Mouse (Mus musculus) ovary, postnatal 36 days (tissue): ENCODE measurements around the gene Rapgef1.
"Not testable (repeated sequence)": the region's sequence is repeated elsewhere in the genome, so short reads cannot be mapped to it uniquely, and the experiment has no call there.

Source experiments
- DNase-seq: peaks from one replicate; pipeline ENCODE4 v3.0.0; 2022; ENCODE audit warnings: low spot score, mixed read lengths

The Rapgef1 gene

DNA sequence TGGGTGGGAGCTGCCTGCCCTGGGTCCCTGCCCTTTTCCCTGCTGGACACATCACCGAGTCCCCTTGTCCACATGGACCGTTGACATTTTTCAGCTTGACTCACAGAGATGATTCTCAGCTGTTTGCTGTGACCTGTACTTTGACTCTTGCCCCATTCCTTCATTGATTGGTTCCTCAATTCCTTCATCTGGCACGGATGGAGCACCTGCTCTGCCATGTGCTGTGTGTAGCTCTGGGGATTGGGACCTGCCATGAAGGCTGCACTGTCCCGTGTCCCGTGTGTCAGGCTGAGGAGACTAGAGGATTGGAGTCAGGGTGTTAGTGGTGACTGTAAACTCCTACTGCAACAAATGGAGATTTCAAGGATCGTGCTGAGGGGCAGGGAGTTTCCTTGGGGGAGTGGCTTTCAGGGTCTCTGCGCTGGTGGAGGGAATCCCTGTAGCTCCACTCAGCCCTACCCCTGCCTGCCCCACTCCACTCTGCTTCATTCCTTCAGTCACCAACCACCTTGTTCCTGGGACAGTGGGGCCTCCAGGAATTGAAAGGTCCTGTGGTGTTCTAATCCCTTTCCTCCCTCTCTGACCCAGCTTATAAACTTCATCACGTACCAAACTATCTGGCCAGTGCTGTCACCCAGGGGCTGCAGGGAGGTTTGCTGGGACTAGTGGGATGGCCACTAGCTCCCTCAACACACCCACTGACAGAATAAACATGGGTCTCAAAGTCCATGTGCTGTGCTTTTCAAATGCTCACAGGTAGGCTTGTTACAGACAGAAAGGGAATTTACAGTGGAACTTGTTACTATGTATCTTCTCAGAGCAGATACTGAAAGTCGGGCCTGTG is 3.9 kb downstream of the Rapgef1 start:
- no peak for DNase-seq

- DNase-seq, result no peak
These were observed 4.6 kb downstream of the Rapgef1 start for GRCm38 (mm10) chr2:29624091-29624608.

DNA sequence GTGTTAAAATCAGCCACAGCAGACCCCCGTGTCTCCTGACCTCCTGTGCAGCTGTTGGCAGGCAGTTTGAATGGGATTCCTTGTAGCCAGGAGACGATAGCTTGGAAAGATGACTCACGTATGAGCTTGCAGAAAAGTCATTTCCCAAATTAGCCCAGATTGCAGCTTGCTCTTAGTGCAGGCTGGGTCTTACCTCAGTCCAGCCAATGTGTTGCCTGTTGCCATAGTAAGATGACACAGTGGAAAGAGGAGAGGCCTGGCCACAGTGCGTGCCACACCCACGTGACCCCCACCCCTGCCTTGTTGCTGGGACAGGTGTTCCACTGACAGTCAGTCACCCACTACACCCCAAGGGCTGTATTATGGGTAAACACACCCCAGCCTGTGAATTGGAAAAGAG is 5.2 kb downstream of the Rapgef1 start:
- no peak for DNase-seq

DNA sequence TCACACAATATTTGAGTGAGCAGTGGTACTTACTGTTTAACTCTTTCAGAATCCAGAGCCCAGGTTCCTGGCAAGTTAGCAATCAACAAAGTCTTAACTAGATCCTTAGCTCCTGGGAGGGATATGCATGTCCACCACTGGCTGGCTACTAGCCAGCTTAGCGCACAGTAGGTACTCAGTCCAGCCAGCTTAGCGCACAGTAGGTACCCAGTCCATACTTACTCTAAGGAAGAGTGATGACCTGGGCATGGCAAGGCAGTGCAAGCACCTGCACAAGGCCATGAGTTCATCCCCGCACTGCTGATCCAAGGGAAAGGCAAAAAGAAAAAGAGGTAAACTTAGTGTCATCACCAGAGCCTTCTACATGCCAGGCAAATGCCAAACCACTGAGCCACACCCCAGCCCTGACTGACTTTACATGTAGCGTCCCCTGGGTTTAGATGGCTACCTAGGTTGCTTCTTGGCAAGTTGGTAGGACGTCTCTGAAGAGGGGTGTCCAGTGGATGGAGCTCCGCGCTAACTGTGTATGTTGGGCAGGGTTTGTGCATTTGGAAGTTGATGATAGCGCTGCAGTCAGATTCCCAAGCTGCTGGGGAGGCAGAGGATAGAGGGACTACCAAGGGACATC is 6.2 kb downstream of the Rapgef1 start:
- DNase-seq, result no peak

GRCm38 (mm10) chr2:29627337-29627736 is 7.8 kb downstream of the Rapgef1 start:
- no peak for DNase-seq

DNA sequence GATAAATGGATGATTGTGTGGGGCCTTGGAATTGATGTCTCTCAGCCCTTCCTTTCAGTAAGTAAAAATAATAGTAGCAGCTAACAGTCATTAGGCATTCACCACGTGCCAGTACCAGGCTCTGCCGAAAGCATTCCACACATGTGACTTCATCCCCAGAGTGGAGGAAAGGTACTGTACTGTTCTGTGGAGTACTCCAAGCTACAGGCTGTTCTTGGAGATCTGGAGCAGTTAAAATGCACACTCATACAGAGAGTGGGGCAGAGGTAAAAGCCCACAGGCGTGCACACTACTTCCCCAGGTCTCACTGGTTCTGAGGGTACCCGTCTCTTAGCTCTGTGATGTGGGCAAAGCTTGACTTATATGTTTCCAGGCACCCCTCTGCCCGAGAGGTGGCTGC is 8.7 kb downstream of the Rapgef1 start:
- no peak for DNase-seq

DNA sequence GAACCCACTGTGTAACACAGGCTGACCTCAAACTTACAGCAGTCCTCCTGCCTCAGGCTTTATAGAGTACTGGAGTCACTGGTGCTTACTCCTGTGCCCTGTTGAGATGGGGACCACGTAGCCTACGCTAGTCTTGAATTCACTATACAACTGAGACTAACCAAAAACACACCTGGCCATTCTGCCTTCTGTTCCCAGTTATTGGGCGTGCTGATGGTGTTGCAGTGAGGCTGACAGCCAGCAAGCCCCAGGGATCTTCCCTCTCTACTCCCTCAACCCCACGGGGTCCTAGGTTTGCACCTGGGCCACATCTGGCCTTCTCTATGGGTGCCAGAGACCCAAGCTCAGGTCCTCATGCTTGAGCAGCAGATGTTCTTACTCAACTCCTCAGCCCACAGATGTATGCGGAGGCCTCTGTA is 9.3 kb downstream of the Rapgef1 start:
- no peak for DNase-seq

GRCm38 (mm10) chr2:29629311-29629710 is 9.8 kb downstream of the Rapgef1 start:
- no peak for DNase-seq

DNA sequence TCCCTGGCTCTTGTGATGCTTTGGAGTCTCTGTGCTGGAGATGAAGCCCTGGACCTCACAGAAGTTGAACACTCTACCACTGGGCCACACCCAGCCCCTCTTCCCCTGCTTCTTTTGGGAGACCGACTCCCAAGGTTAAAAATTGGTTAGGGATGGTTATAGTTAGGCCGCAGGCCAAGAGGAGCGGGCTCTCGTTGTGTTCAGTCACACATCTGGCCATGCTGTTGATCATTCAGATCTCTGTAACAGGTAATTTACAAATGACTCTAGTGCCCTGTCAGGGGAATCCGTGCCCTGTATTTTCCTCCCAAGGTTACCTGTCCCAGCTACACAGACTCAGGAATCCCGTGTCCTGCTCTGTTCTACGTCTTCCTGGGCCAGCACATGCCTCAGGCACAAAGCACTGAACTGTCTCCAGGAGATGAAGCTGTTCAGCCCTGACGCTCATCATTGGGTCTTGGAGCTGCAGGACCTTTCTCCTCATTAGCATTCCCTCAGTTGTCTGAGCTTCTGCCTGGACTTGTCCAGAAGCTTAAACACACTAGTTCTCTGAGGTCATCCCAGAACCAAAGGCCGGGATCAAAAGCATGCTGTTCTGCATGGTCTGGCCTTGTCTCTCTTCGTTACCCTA is 10.7 kb downstream of the Rapgef1 start:
- no peak for DNase-seq

DNA sequence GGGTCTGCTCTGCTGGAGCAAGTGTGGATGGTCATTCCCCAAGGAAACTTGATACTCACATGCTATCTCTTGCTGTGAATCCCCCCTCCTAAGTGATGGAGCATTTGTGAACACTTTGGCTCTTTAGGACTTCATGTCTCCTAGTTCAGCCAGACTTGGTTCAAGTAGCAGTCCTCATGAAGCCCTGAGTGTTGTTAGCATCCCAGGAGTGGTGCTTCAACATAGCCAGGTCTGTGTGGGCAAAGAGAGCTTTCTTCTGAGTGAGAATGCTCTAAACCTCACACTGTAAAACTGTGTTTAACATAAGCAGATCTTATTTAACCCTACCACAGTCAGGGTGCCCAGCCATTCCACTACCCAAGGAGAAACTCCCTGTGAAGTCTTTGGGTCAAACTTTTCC is 11.5 kb downstream of the Rapgef1 start:
- no peak for DNase-seq

- DNase-seq, result not testable (repeated sequence)
These were observed 12.1 kb downstream of the Rapgef1 start for GRCm38 (mm10) chr2:29631564-29632167.

DNA sequence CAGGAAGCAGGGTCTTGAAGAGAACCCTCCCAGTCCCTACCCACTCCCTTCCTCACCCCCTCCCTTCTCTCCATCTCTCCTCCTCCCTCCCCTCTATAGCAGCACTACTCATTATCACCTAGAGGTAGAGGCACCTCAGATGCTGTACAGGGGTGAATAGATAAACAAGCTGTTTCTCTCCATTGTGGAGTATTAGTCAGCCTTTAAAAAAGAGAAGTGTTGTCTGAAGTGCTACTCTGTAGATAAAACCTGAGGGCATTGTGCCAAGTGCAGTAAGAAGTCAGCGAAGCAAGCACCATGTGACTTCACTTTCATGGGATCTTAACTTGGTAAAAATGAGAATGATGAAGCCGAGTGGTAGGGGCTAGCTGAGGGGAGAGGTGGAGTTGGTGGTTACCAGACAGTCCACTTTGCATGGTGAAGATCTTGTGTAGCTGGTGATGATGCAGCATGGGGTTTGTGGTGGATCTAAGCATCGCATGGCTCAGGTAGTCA is 12.7 kb downstream of the Rapgef1 start:
- no peak for DNase-seq

DNA sequence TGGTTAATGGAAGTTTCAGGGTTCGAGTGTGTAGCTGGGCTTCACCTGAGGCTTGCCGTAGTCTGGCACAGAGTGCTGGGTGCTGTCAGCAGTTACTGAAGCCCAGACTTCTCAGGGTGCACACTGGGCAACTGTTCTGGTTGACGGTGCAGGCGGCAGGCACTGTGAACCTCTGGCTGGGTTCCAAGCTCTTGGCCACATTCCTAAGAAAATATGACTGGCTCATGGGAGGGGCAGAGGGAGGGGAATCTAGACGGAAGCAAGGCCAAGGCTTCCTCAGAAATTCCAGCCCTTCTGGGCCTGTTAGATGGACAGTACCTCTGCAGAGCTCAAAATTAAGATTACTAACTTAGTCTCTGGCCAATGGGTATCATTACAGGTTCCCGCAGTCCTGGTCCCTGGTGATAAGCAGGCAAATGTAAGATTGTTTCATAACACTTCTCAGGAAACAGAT is 13.6 kb downstream of the Rapgef1 start:
- DNase-seq, result peak; percentile 82

DNA sequence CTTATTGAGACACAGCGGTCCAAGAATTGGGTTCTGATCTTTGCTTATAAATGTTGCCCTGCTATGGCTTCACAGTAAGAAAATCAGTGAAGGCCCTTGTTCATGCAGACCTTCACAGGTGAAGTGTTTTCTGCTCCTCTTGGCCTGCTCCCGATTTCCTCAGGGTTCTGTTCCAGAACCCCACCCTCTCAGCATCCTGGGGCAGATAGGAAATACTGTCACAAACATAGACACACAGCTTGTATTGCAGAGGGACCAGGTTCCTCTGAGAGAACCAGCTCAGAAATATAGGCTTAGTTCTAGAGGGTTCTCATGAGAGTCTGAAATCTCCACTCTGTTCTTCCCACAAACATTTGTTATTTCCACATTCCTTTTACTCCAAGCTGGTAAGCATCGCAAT is 14.3 kb downstream of the Rapgef1 start:
- no peak for DNase-seq

GRCm38 (mm10) chr2:29634541-29634940 is 15.0 kb downstream of the Rapgef1 start:
- DNase-seq, result no peak

DNA sequence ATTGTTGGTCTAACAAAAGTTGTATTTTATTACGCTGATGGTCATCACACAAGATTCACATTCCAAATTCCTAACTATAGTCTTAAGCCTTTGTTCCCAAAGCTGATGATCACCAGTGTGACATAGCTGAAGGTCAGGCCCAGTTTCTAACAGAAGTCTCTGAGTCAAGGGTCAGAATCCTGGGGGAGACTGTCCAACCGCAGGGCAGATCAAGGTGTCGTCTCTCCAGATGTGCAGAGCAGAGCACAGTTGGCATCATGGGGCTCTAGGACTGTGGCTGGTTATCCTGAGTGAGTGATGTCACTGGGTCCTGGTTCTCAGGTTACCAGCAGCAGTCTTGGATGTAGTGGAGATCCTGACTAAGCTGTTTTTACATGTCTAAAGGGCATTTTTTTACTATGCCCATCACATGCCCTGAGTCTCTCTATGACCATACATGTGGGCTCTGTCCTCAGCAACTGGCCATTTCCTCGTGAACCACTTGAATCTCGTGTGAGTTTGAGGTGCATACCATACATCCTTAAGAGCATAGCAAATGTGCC is 16.5 kb downstream of the Rapgef1 start:
- no peak for DNase-seq

DNA sequence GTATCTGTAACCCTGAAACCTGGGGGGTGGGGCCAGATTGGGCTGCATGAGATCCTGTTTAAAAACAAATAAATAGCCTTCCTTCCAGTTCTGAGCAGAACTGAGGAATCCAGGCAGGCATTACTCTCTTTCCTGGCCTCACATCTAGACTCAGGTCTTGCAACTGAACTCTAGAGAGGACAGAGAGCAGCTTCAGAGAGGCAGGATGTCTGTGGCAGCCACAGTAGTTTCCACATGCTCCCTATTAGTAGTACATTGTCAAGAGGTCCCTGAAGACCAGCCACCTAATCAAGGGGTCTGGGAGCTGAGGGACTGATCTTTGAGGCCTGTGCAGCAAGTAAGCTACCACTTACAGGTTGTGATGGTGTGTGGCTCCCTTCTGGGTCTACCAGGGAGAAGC is 18.0 kb downstream of the Rapgef1 start:
- no peak for DNase-seq

GRCm38 (mm10) chr2:29639377-29639776 is 19.9 kb downstream of the Rapgef1 start:
- no peak for DNase-seq

DNA sequence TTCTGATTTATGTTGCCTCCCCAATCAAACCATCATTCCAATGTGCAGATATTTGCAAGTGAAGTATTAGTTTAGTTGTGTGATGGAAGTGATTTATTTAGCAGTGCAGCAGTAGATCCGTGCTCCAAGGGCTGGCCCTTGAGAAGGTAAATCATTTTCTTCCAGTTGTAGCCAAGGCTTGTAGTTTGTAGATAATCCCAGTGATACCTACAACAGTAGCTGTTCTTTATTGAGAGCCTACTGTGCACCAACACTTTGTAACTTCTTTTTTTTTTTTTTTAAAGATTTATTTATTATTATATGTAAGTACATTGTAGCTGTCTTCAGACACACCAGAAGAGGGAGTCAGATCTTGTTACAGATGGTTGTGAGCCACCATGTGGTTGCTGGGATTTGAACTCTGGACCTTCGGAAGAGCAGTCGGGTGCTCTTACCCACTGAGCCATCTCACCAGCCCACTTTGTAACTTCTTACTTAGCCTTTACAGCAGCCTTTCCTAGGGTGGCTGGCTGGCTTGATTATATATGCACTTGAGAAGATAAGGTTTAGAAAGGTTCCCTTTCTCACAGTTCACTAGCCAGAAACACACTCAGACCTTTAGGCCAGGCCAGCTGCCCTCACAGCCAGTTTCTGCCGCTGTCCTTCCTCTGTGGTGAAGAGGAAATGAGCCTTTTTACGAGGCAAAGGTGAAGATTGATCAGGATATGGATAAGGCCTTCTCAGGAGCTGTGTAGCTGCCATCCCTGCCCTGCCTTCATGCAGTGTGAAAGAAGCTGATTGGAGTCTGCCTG is 20.6 kb downstream of the Rapgef1 start:
- no peak for DNase-seq

DNA sequence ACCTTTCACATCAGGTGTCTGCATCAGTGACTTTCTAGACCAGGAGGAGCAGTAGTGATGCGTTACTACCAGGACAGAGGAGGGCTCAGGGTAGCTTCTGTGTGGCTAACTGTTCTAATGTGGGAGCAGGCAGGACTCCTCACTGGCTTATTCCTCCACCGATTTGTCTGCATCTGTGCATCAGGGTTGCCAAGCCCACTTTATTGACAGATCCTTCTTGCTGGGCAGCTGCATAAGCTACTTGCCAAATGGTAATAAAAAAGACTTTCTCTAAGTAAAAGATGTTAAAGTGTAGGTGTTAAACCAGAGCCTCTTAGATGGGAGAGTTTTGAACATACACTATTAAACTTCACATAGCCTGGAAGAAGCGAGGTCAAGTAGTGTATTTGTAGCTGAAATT is 22.2 kb downstream of the Rapgef1 start:
- no peak for DNase-seq

GRCm38 (mm10) chr2:29643418-29643817 is 23.9 kb downstream of the Rapgef1 start:
- no peak for DNase-seq
